Mouse (Mus musculus) embryo, embryonic 11.5 days (tissue): Measurements from ENCODE around the gene B3galt6.

Source experiments
- DNase-seq: peaks from one replicate; pipeline ENCODE4 v3.0.0-alpha.2; 2012; ENCODE audit warnings: low read depth, low spot score

The B3galt6 gene

GRCm38 (mm10) chr4:155991211-155991907, 1.1 kb downstream of the B3galt6 start:
- DNase-seq = no peak

GRCm38 (mm10) chr4:155983788-155984187, 8.7 kb downstream of the B3galt6 start:
- DNase-seq = no peak

- DNase-seq = no peak
These were observed 10.9 kb downstream of the B3galt6 start for GRCm38 (mm10) chr4:155981436-155982082.

GRCm38 (mm10) chr4:155973239-155973638, 19.2 kb downstream of the B3galt6 start:
- no peak for DNase-seq

- DNase-seq = no peak
These were observed 19.8 kb downstream of the B3galt6 start for GRCm38 (mm10) chr4:155972651-155973050.

GRCm38 (mm10) chr4:155970286-155970685, 22.2 kb downstream of the B3galt6 start:
- DNase-seq = no peak

GRCm38 (mm10) chr4:155969043-155969653, 23.3 kb downstream of the B3galt6 start:
- no peak for DNase-seq

- no peak for DNase-seq
These were observed 28.1 kb downstream of the B3galt6 start for GRCm38 (mm10) chr4:155964396-155964795.

GRCm38 (mm10) chr4:155963106-155963505, 29.3 kb downstream of the B3galt6 start:
- DNase-seq = no peak

- peak; percentile 24 for DNase-seq
These were observed 30.1 kb downstream of the B3galt6 start, which contains the start of gene C1qtnf12 for GRCm38 (mm10) chr4:155962167-155962971. Gene C1qtnf12, plus strand, starts transcription at chr4:155962318.

- peak; percentile 73 for DNase-seq
These were observed 33.2 kb downstream of the B3galt6 start for GRCm38 (mm10) chr4:155959275-155959674.

- no peak for DNase-seq
These were observed 37.0 kb downstream of the B3galt6 start for GRCm38 (mm10) chr4:155955491-155955890.

GRCm38 (mm10) chr4:155947094-155947493, 45.4 kb downstream of the B3galt6 start:
- DNase-seq = no peak

GRCm38 (mm10) chr4:155944271-155944670, 48.2 kb downstream of the B3galt6 start:
- no peak for DNase-seq

- DNase-seq = peak; percentile 91
These were observed 48.8 kb downstream of the B3galt6 start, which contains the start of gene Ube2j2 for GRCm38 (mm10) chr4:155943534-155944249. Gene Ube2j2, plus strand, starts transcription at chr4:155943831.

- DNase-seq = no peak
These were observed 49.4 kb downstream of the B3galt6 start for GRCm38 (mm10) chr4:155943049-155943452.
